Comparison of ENCODE assay signal across 20 mouse cellular contexts in genomic region chr3:30788531-30788930, GRCm38 (mm10). TPM values are rescaled to one million over a fixed set of nuclear protein-coding genes. Genes with fewer than 3 reads are reported as not detected.
A peak's percentile ranks its signal among the peaks of the same experiment; 100 is the strongest.
DNase-seq lines count a peak whose midpoint lies in the region; ATAC-seq and TF ChIP-seq lines count a peak whose summit lies in the region.
"Had no signal": no experiment of that assay in that cellular context is flagged by ENCODE, and none has a peak within 500 bp of the region (broad histone marks: within the 10 kb centered on the region; RNA-seq: fewer than 3 reads in every experiment).

No protein-coding gene starts in this region.

- no peak overlapping the region for H3K9ac ChIP-seq in lung, postnatal 0 days (replicated peaks; ENCODE audit: low read depth)
- H3K9ac ChIP-seq: lung, embryonic 15.5 days; midbrain, embryonic 15.5 days; neural tube, embryonic 13.5 days had no signal

- no peak overlapping the region for H3K27ac ChIP-seq in lung, postnatal 0 days (ENCODE audit: low read length)
- no peak overlapping the region for H3K27ac ChIP-seq in hindbrain, embryonic 10.5 days
- H3K27ac ChIP-seq: hindbrain, postnatal 0 days; layer of hippocampus, adult 2 months; lung, embryonic 15.5 days; midbrain, embryonic 15.5 days; neural tube, embryonic 13.5 days had no signal

- H3K4me2 ChIP-seq in lung, postnatal 0 days (replicated peaks; ENCODE audit: low read depth, low read length): no peak overlapping the region
- H3K4me2 ChIP-seq: lung, embryonic 15.5 days; midbrain, embryonic 15.5 days; neural tube, embryonic 13.5 days had no signal

- H3K27me3 ChIP-seq in lung, postnatal 0 days (replicated peaks; ENCODE audit: insufficient read depth, low read length): no peaks in the 10 kb centered on the region
- H3K27me3 ChIP-seq in hindbrain, embryonic 10.5 days (ENCODE audit: insufficient read depth, poor library complexity, severe bottlenecking): no peaks in the 10 kb centered on the region
- H3K27me3 ChIP-seq: lung, embryonic 15.5 days; midbrain, embryonic 15.5 days; neural tube, embryonic 13.5 days had no signal

- DNase-seq in embryo, embryonic 10.5 days (ENCODE audit: low spot score): peak; percentile 7
- DNase-seq in embryo, embryonic 9.5 days (ENCODE audit: extremely low spot score): no peak
- DNase-seq in testis, postnatal 14 days (ENCODE audit: low spot score): peak; percentile 46
- DNase-seq in testis, postnatal 10 days (ENCODE audit: low spot score): no peak
- peak; percentile 17 for DNase-seq in lung, postnatal 0 days (ENCODE audit: low spot score)
- no peak for DNase-seq in thymus, postnatal 25 days
- no peak for DNase-seq in hindbrain, embryonic 10.5 days (ENCODE audit: low spot score)
- DNase-seq in left cerebral cortex, adult 18-20 months (ENCODE audit: low spot score in 2 of 2): no peak
- DNase-seq: cerebellum, adult 2 months; kidney, adult 9 months; liver had no signal

- H3K36me3 ChIP-seq in lung, postnatal 0 days (ENCODE audit: insufficient read depth, low read length): no peaks in the 10 kb centered on the region
- no peaks in the 10 kb centered on the region for H3K36me3 ChIP-seq in hindbrain, embryonic 10.5 days
- H3K36me3 ChIP-seq: lung, embryonic 15.5 days; midbrain, embryonic 15.5 days; neural tube, embryonic 13.5 days had no signal

- 19% methylated on average over 5 of the region's 5 CpGs for whole genome bisulfite sequencing in lung, postnatal 0 days
- WGBS in hindbrain, embryonic 10.5 days: 14% methylated on average over 5 of the region's 5 CpGs

- H3K4me1 ChIP-seq in lung, postnatal 0 days (ENCODE audit: insufficient read depth, low read depth, low read length): no peaks in the 10 kb centered on the region
- H3K4me1 ChIP-seq in hindbrain, embryonic 10.5 days (replicated peaks): peaks cover 10% of the 10 kb centered on the region
- H3K4me1 ChIP-seq: lung, embryonic 15.5 days; neural tube, embryonic 13.5 days had no signal

- no peak for TF ChIP-seq EP300 in lung, postnatal 0 days (IDR thresholded peaks at IDR 0.05)

- no peaks in the 10 kb centered on the region for H3K9me3 ChIP-seq in lung, postnatal 0 days (ENCODE audit: low read length)
- H3K9me3 ChIP-seq in hindbrain, embryonic 10.5 days: no peaks in the 10 kb centered on the region
- H3K9me3 ChIP-seq: lung, embryonic 15.5 days; midbrain, embryonic 15.5 days; neural tube, embryonic 13.5 days had no signal

- no peak overlapping the region for H3K4me3 ChIP-seq in lung, postnatal 0 days (ENCODE audit: low read depth, low read length)
- no peak overlapping the region for H3K4me3 ChIP-seq in hindbrain, embryonic 10.5 days
- H3K4me3 ChIP-seq: layer of hippocampus, adult 2 months; lung, embryonic 15.5 days; midbrain, embryonic 15.5 days; neural tube, embryonic 13.5 days had no signal

- no peak for TF ChIP-seq CTCF in lung, postnatal 0 days (IDR thresholded peaks at IDR 0.05)

- no peak for ATAC-seq in lung, postnatal 0 days
- ATAC-seq: hindbrain, postnatal 0 days; midbrain, embryonic 15.5 days had no signal

RNA-seq across cellular contexts. Expression of gene Sec62, which starts 4.1 kb away (rescaled TPM):
- 145 and 152 TPM in 2 replicates for polyA plus RNA-seq in lung, postnatal 0 days (2015; fragmentation: Nextera tagmentation; extraction: Ambion mirVana)
- polyA plus RNA-seq in hindbrain, embryonic 10.5 days (2016; fragmentation: Nextera tagmentation; extraction: Ambion mirVana): 40.4 and 49.0 TPM in 2 replicates
- 100 to 1,000 TPM; 106 to 110 TPM for total RNA-seq in left cerebral cortex, adult 18-20 months (2021)

RNA-seq across cellular contexts. Expression of gene Samd7, which starts 42.4 kb away (rescaled TPM):
- polyA plus RNA-seq in lung, postnatal 0 days (2015; fragmentation: Nextera tagmentation; extraction: Ambion mirVana): not detected in 2 replicates
- polyA plus RNA-seq in hindbrain, embryonic 10.5 days (2016; fragmentation: Nextera tagmentation; extraction: Ambion mirVana): not detected in 2 replicates
- total RNA-seq in left cerebral cortex, adult 18-20 months (2021): not detected
- total RNA-seq: layer of hippocampus, adult 2 months had no signal
- polyA plus RNA-seq: heart, postnatal 0 days; hindbrain, postnatal 0 days; lung, embryonic 15.5 days; midbrain, embryonic 15.5 days; neural tube, embryonic 13.5 days; small intestine, adult 2 months; stomach, embryonic 16.5 days; urinary bladder, adult 2 months had no signal

Comparison
In these comparisons a context has a peak if more than half of its experiments do, and no peak if none do; other contexts are left out.
1. DNase-seq: peak in embryo, embryonic 10.5 days (single experiment), testis, postnatal 14 days (single experiment) and lung, postnatal 0 days (single experiment); none in embryo, embryonic 9.5 days (single experiment), testis, postnatal 10 days (single experiment), thymus, postnatal 25 days (single experiment), hindbrain, embryonic 10.5 days (single experiment) and left cerebral cortex, adult 18-20 months (0 of 2).